Mouse (Mus musculus) natural killer cell, adult 2 months (primary cell): ENCODE measurements at regions not wholly inside any gene's neighbourhood (a gene's known extent, or its start where the extent isn't known, plus 50 kb on each side); places are given as distances from the start of the nearest gene placed in this dataset.
"Not testable (repeated sequence)": the region's sequence is repeated elsewhere in the genome, so short reads cannot be mapped to it uniquely, and the experiment has no call there.

Experiments used
- DNase-seq, 2 experiments: peaks; one replicate each; pipeline ENCODE4 v3.0.0; 2022; ENCODE audit warnings: low spot score in 2 of 2

GRCm38 (mm10) chr8:37237306-37237705 is 243.9 kb downstream of the AI429214 start:
- no peak for DNase-seq

GRCm38 (mm10) chr8:37239354-37239753 is 245.9 kb downstream of the AI429214 start:
- no peak for DNase-seq

- not testable (repeated sequence) for DNase-seq
These were observed 257.8 kb downstream of the AI429214 start for GRCm38 (mm10) chr8:37251234-37251633.

- DNase-seq: no peak
These were observed 297.9 kb downstream of the AI429214 start for GRCm38 (mm10) chr8:37291069-37291850.
